Comparison of ENCODE assay signal across 16 mouse cellular contexts in the genomic region with DNA sequence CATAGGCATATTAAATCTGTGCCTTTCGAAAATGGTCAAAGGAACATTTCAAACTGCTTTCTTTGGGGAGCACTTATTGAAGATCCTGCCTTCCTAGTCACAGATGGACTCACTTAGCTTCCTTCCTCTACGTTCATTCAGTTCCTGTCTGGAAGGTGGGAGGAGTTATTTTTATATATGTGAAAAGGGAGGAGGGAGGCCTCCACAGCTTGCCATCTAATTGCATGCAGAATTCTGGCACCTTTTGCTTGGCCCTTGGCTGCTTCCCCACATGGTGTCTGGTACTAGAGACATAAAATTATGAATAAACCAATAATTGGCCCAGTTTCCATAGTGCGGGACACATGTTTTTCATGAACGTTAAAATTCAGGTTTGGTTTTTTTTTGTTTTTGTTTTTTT. TPM values are rescaled to one million over a fixed set of nuclear protein-coding genes. Genes with fewer than 3 reads are reported as not detected.
DNase-seq lines count a peak whose midpoint lies in the region; ATAC-seq lines count a peak whose summit lies in the region.
"Had no signal": no experiment of that assay in that cellular context is flagged by ENCODE, and none has a peak within 500 bp of the region (broad histone marks: within the 10 kb centered on the region; RNA-seq: fewer than 3 reads in every experiment).

No protein-coding gene starts in this region.

- 0 out of 2 replicates have a peak, but pooled peaks cover 5% of the 10 kb centered on the region for H3K4me1 ChIP-seq in embryonic facial prominence, embryonic 15.5 days
- peaks cover 17% of the 10 kb centered on the region for H3K4me1 ChIP-seq in limb, embryonic 10.5 days
- H3K4me1 ChIP-seq in hindbrain, embryonic 13.5 days (replicated peaks): no peaks in the 10 kb centered on the region

- 36% methylated on average over 4 of the region's 4 CpGs for WGBS in embryonic facial prominence, embryonic 15.5 days
- WGBS in limb, embryonic 10.5 days: 53% methylated on average over 4 of the region's 4 CpGs
- WGBS in hindbrain, embryonic 13.5 days: 73% methylated on average over 4 of the region's 4 CpGs

- H3K27me3 ChIP-seq in embryonic facial prominence, embryonic 15.5 days: no peaks in the 10 kb centered on the region
- H3K27me3 ChIP-seq in limb, embryonic 10.5 days (ENCODE audit: low read depth, poor library complexity, severe bottlenecking): no peaks in the 10 kb centered on the region
- H3K27me3 ChIP-seq in hindbrain, embryonic 13.5 days: no peaks in the 10 kb centered on the region
- H3K27me3 ChIP-seq: CH12.LX had no signal

- no peak overlapping the region for H3K9ac ChIP-seq in embryonic facial prominence, embryonic 15.5 days
- no peak overlapping the region for H3K9ac ChIP-seq in hindbrain, embryonic 13.5 days

- 0 out of 2 replicates have a peak overlapping the region, but pooled peaks have one; percentile 34 for H3K27ac ChIP-seq in embryonic facial prominence, embryonic 15.5 days (replicated peaks)
- peak overlapping the region; percentile 64; the same call in 1 of the 2 replicates for H3K27ac ChIP-seq in limb, embryonic 10.5 days
- no peak overlapping the region for H3K27ac ChIP-seq in hindbrain, embryonic 13.5 days
- H3K27ac ChIP-seq: gastrocnemius, adult 2 months had no signal

- H3K9me3 ChIP-seq in embryonic facial prominence, embryonic 15.5 days (replicated peaks): no peaks in the 10 kb centered on the region
- H3K9me3 ChIP-seq in limb, embryonic 10.5 days (replicated peaks): no peaks in the 10 kb centered on the region
- no peaks in the 10 kb centered on the region for H3K9me3 ChIP-seq in hindbrain, embryonic 13.5 days

- peak; percentile 61 for DNase-seq in layer of hippocampus, adult 11-12 months (ENCODE audit: low spot score)
- DNase-seq in layer of hippocampus, postnatal 25 days (ENCODE audit: extremely low spot score in 1 of 2, low spot score in 1 of 2): no peak
- DNase-seq in cerebellum, adult 18-20 months: peak; percentile 74 to 84
- DNase-seq in limb, embryonic 10.5 days (ENCODE audit: low spot score): peak; percentile 31
- no peak for DNase-seq in adrenal gland, adult 8-10 months
- no peak for DNase-seq in spleen, adult 12 weeks (ENCODE audit: low spot score)
- DNase-seq: adrenal gland, postnatal 25 days; gastrocnemius, adult 2 months; kidney, postnatal 10 days had no signal

- H3K4me3 ChIP-seq in embryonic facial prominence, embryonic 15.5 days (replicated peaks): no peak overlapping the region
- H3K4me3 ChIP-seq in limb, embryonic 10.5 days: no peak overlapping the region
- no peak overlapping the region for H3K4me3 ChIP-seq in hindbrain, embryonic 13.5 days
- H3K4me3 ChIP-seq: gastrocnemius, adult 2 months had no signal

- H3K36me3 ChIP-seq in embryonic facial prominence, embryonic 15.5 days: no peaks in the 10 kb centered on the region
- H3K36me3 ChIP-seq in limb, embryonic 10.5 days: no peaks in the 10 kb centered on the region
- no peaks in the 10 kb centered on the region for H3K36me3 ChIP-seq in hindbrain, embryonic 13.5 days

- 0 out of 2 replicates have a peak, but pooled peaks have one; percentile 43 for ATAC-seq in embryonic facial prominence, embryonic 15.5 days (ENCODE audit: insufficient number of reproducible peaks, low FRiP score, low TSS enrichment, low read depth)
- ATAC-seq in hindbrain, embryonic 13.5 days (ENCODE audit: low FRiP score): no peak

- H3K4me2 ChIP-seq in embryonic facial prominence, embryonic 15.5 days (replicated peaks): no peak overlapping the region
- no peak overlapping the region for H3K4me2 ChIP-seq in hindbrain, embryonic 13.5 days

RNA-seq across cellular contexts. Expression of a gene that starts 5.5 kb away (rescaled TPM):
- total RNA-seq in layer of hippocampus, postnatal 25 days (2021): not detected
- polyA plus RNA-seq in embryonic facial prominence, embryonic 15.5 days (2015; fragmentation: Nextera tagmentation; extraction: Ambion mirVana): not detected in 2 replicates
- not detected in 2 replicates for polyA plus RNA-seq in limb, embryonic 10.5 days (2016; fragmentation: Nextera tagmentation; extraction: Ambion mirVana)
- polyA plus RNA-seq in hindbrain, embryonic 13.5 days (2015; fragmentation: Nextera tagmentation; extraction: Ambion mirVana): not detected in 2 replicates
- total RNA-seq in adrenal gland, adult 8-10 months (2022): not detected
- total RNA-seq: adrenal gland, postnatal 25 days; CH12.LX; gastrocnemius, adult 2 months; liver, adult 2 months had no signal
- polyA plus RNA-seq: cortical plate, adult 2 months; heart, embryonic 14.5 days; liver, adult 2 months; stomach, embryonic 14.5 days had no signal

Comparison
In these comparisons a context has a peak if more than half of its experiments do, and no peak if none do; other contexts are left out.
1. DNase-seq: peak in layer of hippocampus, adult 11-12 months (single experiment), cerebellum, adult 18-20 months (2 of 2) and limb, embryonic 10.5 days (single experiment); none in layer of hippocampus, postnatal 25 days (0 of 2), adrenal gland, adult 8-10 months (single experiment) and spleen, adult 12 weeks (single experiment).